Mouse (Mus musculus): Measurements from ENCODE around the gene Scmh1. TPM values are rescaled to one million over a fixed set of nuclear protein-coding genes. Genes with fewer than 3 reads are reported as not detected.
"Not testable (repeated sequence)": the region's sequence is repeated elsewhere in the genome, so short reads cannot be mapped to it uniquely, and the experiment has no call there.

The Scmh1 gene
- polyA plus RNA-seq, 1 experiment from 2014 or later = 55.2 TPM

DNA sequence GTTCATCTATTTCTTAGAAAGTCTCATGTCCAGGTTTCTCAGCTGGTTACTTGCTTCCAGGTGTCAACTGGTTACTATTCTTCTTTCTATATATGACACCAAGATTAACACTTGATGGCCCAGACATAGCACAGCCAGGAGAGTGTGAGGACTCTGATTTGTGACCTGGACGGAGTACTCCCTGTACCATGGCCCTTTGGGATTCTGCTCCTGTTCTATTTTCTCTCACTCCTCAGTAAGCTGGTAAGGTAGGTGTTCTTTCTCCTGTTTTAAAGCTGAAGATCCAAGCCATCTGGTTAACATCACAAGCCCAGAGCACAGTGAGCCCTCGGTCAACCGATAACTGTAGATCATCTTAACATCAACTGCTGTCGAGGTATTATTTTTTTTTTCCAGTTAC is 12.7 kb upstream of the Scmh1 start:
- no peak overlapping the region for H3K9ac ChIP-seq (replicated peaks; ENCODE audit: low read depth, low read length)
- no peak overlapping the region for H3K27ac ChIP-seq (ENCODE audit: low read length)
- no peaks in the 10 kb centered on the region for H3K36me3 ChIP-seq (ENCODE audit: control insufficient read depth, insufficient read depth, low read length)
- no peak overlapping the region for H3K4me2 ChIP-seq (replicated peaks; ENCODE audit: low read depth, low read length)
- H3K4me1 ChIP-seq (ENCODE audit: control insufficient read depth, insufficient read depth, low read length) = no peaks in the 10 kb centered on the region
- no peak for ATAC-seq (ENCODE audit: insufficient number of reproducible peaks, insufficient read depth, low FRiP score, low read depth)
- H3K4me3 ChIP-seq (ENCODE audit: low read depth, low read length) = no peak overlapping the region
- H3K27me3 ChIP-seq (ENCODE audit: control insufficient read depth, insufficient read depth, low read length) = no peaks in the 10 kb centered on the region
- H3K9me3 ChIP-seq (ENCODE audit: control insufficient read depth, low read depth, low read length) = no peaks in the 10 kb centered on the region
- WGBS = 42% methylated on average over 4 of the region's 4 CpGs

DNA sequence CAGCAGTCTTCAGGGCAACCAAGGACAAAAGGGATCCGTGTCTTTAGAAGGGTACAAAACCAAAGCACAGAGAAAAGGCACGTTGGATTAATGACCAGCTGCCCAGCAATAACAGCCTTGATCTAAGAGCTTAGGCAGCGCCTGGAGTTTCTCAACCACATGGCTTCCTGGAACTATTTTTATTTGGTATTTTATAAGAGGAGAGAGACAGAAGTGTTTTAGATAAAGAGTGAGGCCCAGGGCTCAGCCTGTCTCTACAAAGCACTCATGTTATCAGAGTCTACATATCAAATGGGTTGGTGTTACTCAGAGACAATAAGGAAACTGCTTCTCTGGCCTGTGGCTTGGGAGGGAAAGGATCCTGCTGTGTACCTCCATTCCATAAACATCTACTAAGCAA is 12.3 kb upstream of the Scmh1 start:
- no peaks in the 10 kb centered on the region for H3K4me1 ChIP-seq (ENCODE audit: control insufficient read depth, insufficient read depth, low read length)
- no peak overlapping the region for H3K27ac ChIP-seq (ENCODE audit: low read length)
- H3K36me3 ChIP-seq (ENCODE audit: control insufficient read depth, insufficient read depth, low read length) = no peaks in the 10 kb centered on the region
- H3K4me2 ChIP-seq (replicated peaks; ENCODE audit: low read depth, low read length) = no peak overlapping the region
- no peak for ATAC-seq (ENCODE audit: insufficient number of reproducible peaks, insufficient read depth, low FRiP score, low read depth)
- H3K4me3 ChIP-seq (ENCODE audit: low read depth, low read length) = no peak overlapping the region
- WGBS = 19% methylated on average over 3 of the region's 3 CpGs
- H3K9ac ChIP-seq (replicated peaks; ENCODE audit: low read depth, low read length) = no peak overlapping the region
- H3K27me3 ChIP-seq (ENCODE audit: control insufficient read depth, insufficient read depth, low read length) = no peaks in the 10 kb centered on the region
- H3K9me3 ChIP-seq (ENCODE audit: control insufficient read depth, low read depth, low read length) = no peaks in the 10 kb centered on the region

- no peaks in the 10 kb centered on the region for H3K4me1 ChIP-seq (ENCODE audit: control insufficient read depth, insufficient read depth, low read length)
- no peaks in the 10 kb centered on the region for H3K27me3 ChIP-seq (ENCODE audit: control insufficient read depth, insufficient read depth, low read length)
- no peak for ATAC-seq (ENCODE audit: insufficient number of reproducible peaks, insufficient read depth, low FRiP score, low read depth)
- WGBS = 79% methylated on average over 3 of the region's 3 CpGs
- H3K27ac ChIP-seq (ENCODE audit: low read length) = no peak overlapping the region
- no peak overlapping the region for H3K4me3 ChIP-seq (ENCODE audit: low read depth, low read length)
- H3K9me3 ChIP-seq (ENCODE audit: control insufficient read depth, low read depth, low read length) = no peaks in the 10 kb centered on the region
- no peak overlapping the region for H3K9ac ChIP-seq (replicated peaks; ENCODE audit: low read depth, low read length)
- no peak overlapping the region for H3K4me2 ChIP-seq (replicated peaks; ENCODE audit: low read depth, low read length)
- H3K36me3 ChIP-seq (ENCODE audit: control insufficient read depth, insufficient read depth, low read length) = no peaks in the 10 kb centered on the region
These were observed 4.8 kb upstream of the Scmh1 start for GRCm38 (mm10) chr4:120400251-120400650.

GRCm38 (mm10) chr4:120402105-120402504 is 3.0 kb upstream of the Scmh1 start:
- H3K27ac ChIP-seq (ENCODE audit: low read length); H3K4me3 ChIP-seq (ENCODE audit: low read depth, low read length); H3K36me3 ChIP-seq (ENCODE audit: control insufficient read depth, insufficient read depth, low read length); H3K9me3 ChIP-seq (ENCODE audit: control insufficient read depth, low read depth, low read length); ATAC-seq (ENCODE audit: insufficient number of reproducible peaks, insufficient read depth, low FRiP score, low read depth); H3K4me2 ChIP-seq (replicated peaks; ENCODE audit: low read depth, low read length); H3K4me1 ChIP-seq (ENCODE audit: control insufficient read depth, insufficient read depth, low read length); H3K27me3 ChIP-seq (ENCODE audit: control insufficient read depth, insufficient read depth, low read length); H3K9ac ChIP-seq (replicated peaks; ENCODE audit: low read depth, low read length): not testable (repeated sequence)

GRCm38 (mm10) chr4:120404247-120404646 is 834 bp upstream of the Scmh1 start:
- H3K36me3 ChIP-seq (ENCODE audit: control insufficient read depth, insufficient read depth, low read length) = no peaks in the 10 kb centered on the region
- no peak overlapping the region for H3K27ac ChIP-seq (ENCODE audit: low read length)
- peaks cover 8% of the 10 kb centered on the region; the same call in 1 of the 2 replicates for H3K4me1 ChIP-seq (ENCODE audit: control insufficient read depth, insufficient read depth, low read length)
- no peak overlapping the region; the same call in 1 of the 2 replicates for H3K4me2 ChIP-seq (replicated peaks; ENCODE audit: low read depth, low read length)
- ATAC-seq (ENCODE audit: insufficient number of reproducible peaks, insufficient read depth, low FRiP score, low read depth) = no peak
- H3K4me3 ChIP-seq (ENCODE audit: low read depth, low read length) = no peak overlapping the region
- H3K9me3 ChIP-seq (ENCODE audit: control insufficient read depth, low read depth, low read length) = no peaks in the 10 kb centered on the region
- no peak overlapping the region for H3K9ac ChIP-seq (replicated peaks; ENCODE audit: low read depth, low read length)
- H3K27me3 ChIP-seq (ENCODE audit: control insufficient read depth, insufficient read depth, low read length) = no peaks in the 10 kb centered on the region

DNA sequence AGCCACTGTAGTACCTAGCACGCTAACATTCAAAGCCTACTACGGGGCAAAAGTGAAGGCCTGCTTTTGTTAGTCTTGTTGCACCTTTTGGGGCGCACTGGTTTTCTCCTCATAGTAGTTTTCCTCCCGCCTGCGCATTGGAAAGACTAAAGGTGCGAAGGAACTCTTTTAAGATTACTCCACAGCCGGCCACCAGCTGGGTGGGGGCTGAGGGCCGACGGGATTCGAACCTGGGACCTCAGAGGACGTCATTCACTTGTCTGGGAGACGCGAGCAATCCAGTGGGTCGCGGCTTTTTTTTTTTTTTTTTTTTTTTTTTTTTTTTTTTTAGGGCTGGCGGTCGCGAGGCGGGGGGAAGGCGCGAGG is 320 bp upstream of the Scmh1 start:
- peak overlapping the region; percentile 98 for H3K4me3 ChIP-seq (ENCODE audit: low read depth, low read length)
- 0 out of 2 replicates have a peak, but pooled peaks have one; percentile 2 for ATAC-seq (ENCODE audit: insufficient number of reproducible peaks, insufficient read depth, low FRiP score, low read depth)
- no peaks in the 10 kb centered on the region for H3K36me3 ChIP-seq (ENCODE audit: control insufficient read depth, insufficient read depth, low read length)
- 9% methylated on average over 15 of the region's 21 CpGs for WGBS
- peak overlapping the region; percentile 93; the same call in 1 of the 2 replicates for H3K9ac ChIP-seq (replicated peaks; ENCODE audit: low read depth, low read length)
- peak overlapping the region; percentile 67; the same call in 1 of the 2 replicates for H3K4me2 ChIP-seq (replicated peaks; ENCODE audit: low read depth, low read length)
- no peaks in the 10 kb centered on the region for H3K9me3 ChIP-seq (ENCODE audit: control insufficient read depth, low read depth, low read length)
- H3K27ac ChIP-seq (ENCODE audit: low read length) = no peak overlapping the region
- no peaks in the 10 kb centered on the region for H3K27me3 ChIP-seq (ENCODE audit: control insufficient read depth, insufficient read depth, low read length)
- peaks cover 8% of the 10 kb centered on the region; the same call in 1 of the 2 replicates for H3K4me1 ChIP-seq (ENCODE audit: control insufficient read depth, insufficient read depth, low read length)

- Histone ChIP-seq H3K4me3 (ENCODE audit: low read depth, low read length) (peak overlapping the region; percentile 98), H3K9ac (replicated peaks; ENCODE audit: low read depth, low read length) (peak overlapping the region; percentile 93), H3K27ac (ENCODE audit: low read length) (peak overlapping the region; percentile 97), H3K27me3 (ENCODE audit: control insufficient read depth, insufficient read depth, low read length) (no peaks in the 10 kb centered on the region), H3K4me2 (replicated peaks; ENCODE audit: low read depth, low read length) (peak overlapping the region; percentile 67), H3K4me1 (ENCODE audit: control insufficient read depth, insufficient read depth, low read length) (peaks cover 8% of the 10 kb centered on the region; the same call in 1 of the 2 replicates), H3K9me3 (ENCODE audit: control insufficient read depth, low read depth, low read length) (no peaks in the 10 kb centered on the region), H3K36me3 (ENCODE audit: control insufficient read depth, insufficient read depth, low read length) (no peaks in the 10 kb centered on the region)
- no peak; the same call in 1 of the 2 replicates for ATAC-seq (ENCODE audit: insufficient number of reproducible peaks, insufficient read depth, low FRiP score, low read depth)
- 2% methylated on average over 25 of the region's 25 CpGs for WGBS
These were observed 941 bp downstream of the Scmh1 start for GRCm38 (mm10) chr4:120405806-120406638.

DNA sequence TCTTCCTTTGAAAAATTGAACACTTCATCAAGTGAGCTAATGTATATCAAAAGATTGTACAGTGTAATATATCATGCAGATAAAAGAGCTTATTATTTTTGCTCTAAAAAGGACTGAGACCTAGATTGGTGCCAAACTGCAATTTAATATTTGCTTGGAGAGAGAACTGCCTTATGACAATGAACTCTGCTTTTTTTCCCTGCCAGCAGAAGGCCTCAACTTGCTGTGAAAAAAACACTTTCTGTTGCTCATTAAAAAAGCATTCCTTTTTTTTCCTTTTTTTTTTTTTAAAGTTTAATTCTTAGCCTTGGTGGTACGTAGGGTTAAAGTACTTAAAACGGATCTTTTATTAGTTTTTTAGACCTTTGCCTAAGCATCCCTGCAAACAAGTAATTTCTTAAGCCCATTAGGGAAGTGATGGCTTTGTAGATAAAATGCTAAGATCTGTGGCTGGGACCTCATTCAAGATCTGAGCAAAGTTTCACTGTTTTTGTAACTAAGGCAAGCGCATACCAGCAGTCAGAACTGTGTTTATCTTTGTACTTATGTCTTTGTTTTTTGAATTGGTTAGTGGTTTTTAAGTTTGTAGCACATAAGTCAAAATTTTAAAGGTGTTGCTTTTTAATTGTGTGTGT is 1.7 kb downstream of the Scmh1 start:
- Histone ChIP-seq H3K4me2 (replicated peaks; ENCODE audit: low read depth, low read length) (peak overlapping the region; percentile 67), H3K27ac (ENCODE audit: low read length) (no peak overlapping the region), H3K4me3 (ENCODE audit: low read depth, low read length) (peak overlapping the region; percentile 98), H3K36me3 (ENCODE audit: control insufficient read depth, insufficient read depth, low read length) (no peaks in the 10 kb centered on the region), H3K9ac (replicated peaks; ENCODE audit: low read depth, low read length) (no peak overlapping the region), H3K27me3 (ENCODE audit: control insufficient read depth, insufficient read depth, low read length) (no peaks in the 10 kb centered on the region), H3K4me1 (ENCODE audit: control insufficient read depth, insufficient read depth, low read length) (peaks cover 8% of the 10 kb centered on the region; the same call in 1 of the 2 replicates), H3K9me3 (ENCODE audit: control insufficient read depth, low read depth, low read length) (no peaks in the 10 kb centered on the region)
- ATAC-seq (ENCODE audit: insufficient number of reproducible peaks, insufficient read depth, low FRiP score, low read depth) = no peak
- 43% methylated on average over 3 of the region's 3 CpGs for WGBS

Data from stomach, embryonic 14.5 days (tissue).